Mouse (Mus musculus) midbrain, embryonic 10.5 days (tissue): Measurements from ENCODE around the gene Acvr1c. TPM values are rescaled to one million over a fixed set of nuclear protein-coding genes. Genes with fewer than 3 reads are reported as not detected.
A peak's percentile ranks its signal among the peaks of the same experiment; 100 is the strongest.

Source experiments
- DNase-seq: peaks from one replicate; pipeline ENCODE4 v3.0.0-alpha.2; 2017; ENCODE audit warnings: low spot score
- H3K27ac ChIP-seq: fragments of 300-500 bp; sonication (generic); replicated peaks from 2 replicates; pipeline ENCODE4 v1.5.1; 2016; ENCODE audit warnings: mild to moderate bottlenecking
- H3K27me3 ChIP-seq: fragments of 300-500 bp; sonication (generic); 2 replicates; pipeline ENCODE4 v1.6.1; 2016; ENCODE audit warnings: low read depth, mild to moderate bottlenecking; ENCODE audit not compliant: poor library complexity, severe bottlenecking
- H3K36me3 ChIP-seq: fragments of 300-500 bp; sonication (generic); 2 replicates; pipeline ENCODE4 v1.6.1; 2016; ENCODE audit warnings: mild to moderate bottlenecking, moderate library complexity
- H3K4me1 ChIP-seq: fragments of 300-500 bp; sonication (generic); 2 replicates; pipeline ENCODE4 v1.6.1; 2016
- H3K4me3 ChIP-seq: fragments of 300-500 bp; sonication (generic); 2 replicates; pipeline ENCODE4 v1.5.1; 2016; ENCODE audit warnings: mild to moderate bottlenecking, moderate library complexity
- H3K9me3 ChIP-seq: fragments of 300-500 bp; sonication (generic); replicated peaks from 2 replicates; pipeline ENCODE4 v1.6.1; 2016; ENCODE audit warnings: mild to moderate bottlenecking
- WGBS: fragments of 180-500 bp; shearing (Covaris S2); methylation state at CpG from one replicate; pipeline ENCODE4 v1.1.7; 2016; 5-methylcytosine and 5-hydroxymethylcytosine counted together
- polyA plus RNA-seq: library from polyadenylated mRNA; unstranded; fragments of >200 nt; fragmentation: Nextera tagmentation; extraction: Ambion mirVana; gene quantifications from 2 replicates; pipeline ENCODE4 v1.2.1, GENCODE M21; 2016

Acvr1c gene
- 0.09 and 0.15 TPM in 2 replicates for polyA plus RNA-seq

DNA sequence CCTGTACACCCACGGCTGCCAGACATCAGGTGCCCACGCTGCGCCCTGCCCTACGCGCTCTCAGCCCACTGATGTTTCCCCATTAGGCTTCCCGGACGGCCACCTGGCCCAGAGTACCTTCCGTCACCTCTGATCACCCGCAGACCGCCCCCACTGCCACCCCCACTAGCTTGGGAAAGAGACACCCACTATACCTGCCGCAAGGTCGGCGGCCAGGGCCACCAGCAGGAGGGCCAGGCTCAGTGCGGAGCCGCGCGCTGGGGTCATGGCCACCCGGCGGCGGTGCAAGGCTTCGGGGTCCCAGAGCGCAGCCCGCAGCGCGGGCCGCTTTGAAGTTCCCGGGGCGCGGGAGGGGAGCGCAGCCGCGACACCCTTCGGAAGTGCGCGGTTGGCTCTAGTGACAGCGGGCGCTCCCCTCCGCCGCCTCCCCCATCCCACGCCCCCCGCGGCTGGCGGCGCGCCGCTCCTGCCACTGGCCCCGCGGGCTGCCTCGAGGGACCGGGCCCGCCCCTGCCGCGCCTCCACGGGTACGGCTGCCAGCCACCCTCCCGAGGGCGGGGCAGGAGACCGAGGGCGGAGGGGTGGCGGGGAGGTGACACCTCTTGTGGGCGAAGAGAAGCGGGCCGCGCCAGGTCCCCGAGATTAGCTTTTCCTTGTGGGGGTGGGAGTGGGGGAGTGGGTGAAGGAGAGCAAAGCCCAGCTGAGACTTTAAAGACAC is at the start of gene Acvr1c:
Acvr1c (minus strand) TSS at position 482 of the 718 bp plus-strand sequence.
- under 1% methylated on average over 65 of the region's 65 CpGs for WGBS

DNA sequence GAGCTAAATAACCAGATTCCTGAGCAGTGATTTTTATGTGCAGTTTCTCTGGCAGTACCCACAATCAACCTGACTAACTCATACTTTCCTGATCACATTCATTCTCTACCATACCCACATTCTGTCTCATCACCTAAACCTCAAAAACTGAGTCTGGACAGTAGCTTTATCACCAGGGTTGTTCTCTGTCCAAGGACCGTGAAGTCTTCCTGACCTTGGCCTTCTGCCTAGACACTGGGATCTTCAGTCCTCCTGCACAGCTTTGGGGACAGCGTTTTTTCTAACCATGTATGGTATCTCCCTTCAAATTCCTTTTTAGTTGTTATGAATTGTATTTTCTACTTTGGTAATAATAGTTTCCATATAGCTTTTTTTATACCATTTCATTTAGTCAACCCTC is 45.8 kb upstream of the Acvr1c start:
- WGBS, result 93% methylated on average over 2 of the region's 2 CpGs
- Histone ChIP-seq H3K36me3 (no peaks in the 10 kb centered on the region), H3K27me3 (no peaks in the 10 kb centered on the region), H3K9me3 (no peaks in the 10 kb centered on the region), H3K4me3 (no peak overlapping the region), H3K27ac (no peak overlapping the region), H3K4me1 (no peaks in the 10 kb centered on the region)
- DNase-seq, result no peak

More for the DNA sequence above, at the start of gene Acvr1c:
- Histone ChIP-seq H3K4me3 (peak within 1 kb of the TSS; percentile 74), H3K27me3 (peaks cover 53% of the 10 kb centered on the region), H3K9me3 (no peaks in the 10 kb centered on the region), H3K27ac (peak within 1 kb of the TSS; percentile 49; the same call in 1 of the 2 replicates), H3K36me3 (no peaks in the 10 kb centered on the region), H3K4me1 (peaks cover 15% of the 10 kb centered on the region)
- DNase-seq, result peak; percentile 43

DNA sequence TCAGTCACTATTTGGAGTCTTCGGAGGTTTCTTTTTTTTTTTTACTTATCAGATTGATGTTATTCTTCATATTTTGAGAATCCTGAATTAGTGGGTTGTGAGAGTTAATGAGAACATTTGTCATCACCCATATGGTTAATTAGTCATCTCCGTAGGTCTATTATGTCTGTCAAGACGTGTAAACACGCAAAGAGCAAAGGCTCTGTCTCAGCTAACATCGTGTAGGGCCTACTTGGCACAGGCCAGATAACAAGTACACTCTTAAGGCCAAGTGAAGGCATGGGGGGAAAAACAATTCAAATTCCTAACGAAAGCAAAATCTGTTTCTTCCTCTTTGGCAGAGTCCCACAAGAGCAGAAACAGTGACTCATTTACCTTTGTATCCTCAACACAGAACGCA is 30.9 kb upstream of the Acvr1c start:
- no peak overlapping the region for H3K4me3 ChIP-seq
- WGBS, result 88% methylated on average over 7 of the region's 7 CpGs
- DNase-seq, result no peak
- no peaks in the 10 kb centered on the region for H3K4me1 ChIP-seq
- H3K9me3 ChIP-seq, result no peaks in the 10 kb centered on the region
- H3K27ac ChIP-seq, result no peak overlapping the region
- H3K36me3 ChIP-seq, result no peaks in the 10 kb centered on the region
- no peaks in the 10 kb centered on the region for H3K27me3 ChIP-seq

DNA sequence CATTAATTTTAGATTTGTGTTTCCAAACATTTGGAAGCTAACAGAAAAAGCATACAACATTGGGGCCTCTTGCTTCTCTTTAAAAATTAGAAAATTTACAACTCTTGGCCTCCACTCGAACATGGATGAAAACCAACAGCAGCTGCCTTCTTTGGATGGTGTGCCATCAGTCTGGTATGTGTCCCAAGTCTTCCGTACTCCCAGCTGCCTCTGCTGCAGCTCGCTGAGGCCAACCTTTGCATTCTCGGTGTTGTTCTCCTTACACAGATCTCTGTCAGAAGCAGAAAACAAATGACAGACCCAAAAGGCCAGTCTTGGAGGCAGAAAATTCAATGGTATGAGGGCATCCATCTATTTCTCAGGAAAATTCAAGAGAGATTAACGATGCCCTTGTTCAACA is 22.3 kb upstream of the Acvr1c start:
- Histone ChIP-seq H3K4me3 (no peak overlapping the region), H3K36me3 (no peaks in the 10 kb centered on the region), H3K27ac (no peak overlapping the region), H3K9me3 (no peaks in the 10 kb centered on the region), H3K4me1 (no peaks in the 10 kb centered on the region), H3K27me3 (no peaks in the 10 kb centered on the region)
- WGBS, result 92% methylated on average over 5 of the region's 5 CpGs
- DNase-seq, result no peak

DNA sequence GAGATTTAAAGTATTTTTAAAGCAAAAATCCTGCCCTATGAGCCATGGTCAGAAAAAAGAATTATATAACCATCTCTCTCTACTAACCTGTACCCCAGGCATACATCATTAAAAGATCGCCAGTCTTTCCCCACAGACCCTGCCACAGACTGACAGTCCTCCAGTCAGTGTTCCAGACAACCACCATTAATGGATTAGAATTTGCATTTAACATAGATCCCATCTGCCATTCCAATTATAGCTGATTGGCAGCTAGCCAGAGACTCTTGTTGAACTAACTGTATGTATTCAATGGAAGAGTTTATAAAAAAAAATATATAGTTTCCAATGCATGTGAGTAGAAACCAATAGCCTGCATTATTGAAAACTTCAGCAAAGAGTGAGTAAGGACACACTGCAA is 21.8 kb upstream of the Acvr1c start:
- no peaks in the 10 kb centered on the region for H3K27me3 ChIP-seq
- H3K4me1 ChIP-seq, result no peaks in the 10 kb centered on the region
- 89% methylated on average over 1 of the region's 1 CpGs for WGBS
- H3K27ac ChIP-seq, result no peak overlapping the region
- H3K4me3 ChIP-seq, result no peak overlapping the region
- H3K36me3 ChIP-seq, result no peaks in the 10 kb centered on the region
- H3K9me3 ChIP-seq, result no peaks in the 10 kb centered on the region
- no peak for DNase-seq

DNA sequence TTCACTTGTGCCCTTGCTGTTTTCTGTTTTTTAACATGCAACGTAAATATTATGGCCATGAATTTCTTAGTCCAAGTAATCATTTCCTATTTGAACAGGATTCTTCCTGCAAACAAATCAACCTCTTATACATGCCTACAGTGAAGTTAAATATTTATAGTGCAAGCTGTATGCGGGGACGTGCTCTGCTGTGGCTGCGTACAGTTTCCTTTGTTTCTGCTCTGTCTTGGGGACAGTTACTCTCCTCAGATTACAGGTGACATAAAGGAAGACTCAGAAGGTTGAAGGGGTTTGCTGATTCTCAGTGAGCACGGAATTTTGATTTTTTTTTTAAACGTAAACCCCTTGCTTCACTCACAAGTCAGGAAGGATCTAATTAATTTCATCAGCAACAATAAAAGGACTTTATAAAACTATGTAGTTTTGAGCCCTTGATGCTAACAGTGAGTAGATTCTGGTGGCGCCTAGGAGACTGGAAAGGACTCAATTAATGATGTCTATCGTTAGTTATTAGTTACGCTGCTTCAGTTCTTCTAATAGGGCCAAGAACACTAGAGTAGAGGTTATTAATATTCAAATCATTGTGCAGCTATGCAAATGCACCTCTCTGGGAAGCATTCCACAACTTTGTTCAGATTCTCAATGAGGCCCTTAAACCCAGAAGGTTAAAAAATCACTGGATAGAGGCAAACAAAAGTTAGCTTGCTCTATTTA is 19.9 kb upstream of the Acvr1c start:
- no peaks in the 10 kb centered on the region for H3K9me3 ChIP-seq
- WGBS, result 86% methylated on average over 9 of the region's 9 CpGs
- no peak overlapping the region for H3K4me3 ChIP-seq
- H3K27me3 ChIP-seq, result no peaks in the 10 kb centered on the region
- H3K4me1 ChIP-seq, result no peaks in the 10 kb centered on the region
- no peak overlapping the region for H3K27ac ChIP-seq
- no peak for DNase-seq
- no peaks in the 10 kb centered on the region for H3K36me3 ChIP-seq

DNA sequence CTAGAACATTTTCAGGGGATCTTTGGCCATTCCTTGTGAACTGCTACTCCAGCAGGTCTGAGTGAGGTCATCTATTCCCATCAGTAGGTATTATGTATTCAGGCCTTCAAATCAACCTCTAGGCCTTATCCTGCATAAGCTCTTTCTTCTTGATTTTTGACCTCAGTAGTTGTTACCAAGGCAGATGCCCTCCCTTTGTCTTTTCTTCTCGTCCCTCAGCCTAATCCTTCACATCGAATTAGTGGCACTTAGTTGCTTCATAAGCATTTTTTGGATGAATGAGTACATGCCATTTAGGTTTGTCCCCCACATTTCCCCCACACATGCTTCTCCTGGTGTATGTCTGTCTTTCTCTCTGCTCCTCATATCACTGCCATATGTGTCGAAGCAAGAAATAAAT is 8.5 kb upstream of the Acvr1c start:
- Histone ChIP-seq H3K9me3 (no peaks in the 10 kb centered on the region), H3K36me3 (no peaks in the 10 kb centered on the region), H3K27me3 (no peaks in the 10 kb centered on the region), H3K27ac (no peak overlapping the region), H3K4me3 (no peak overlapping the region), H3K4me1 (no peaks in the 10 kb centered on the region)
- 64% methylated on average over 3 of the region's 3 CpGs for WGBS
- DNase-seq, result no peak

DNA sequence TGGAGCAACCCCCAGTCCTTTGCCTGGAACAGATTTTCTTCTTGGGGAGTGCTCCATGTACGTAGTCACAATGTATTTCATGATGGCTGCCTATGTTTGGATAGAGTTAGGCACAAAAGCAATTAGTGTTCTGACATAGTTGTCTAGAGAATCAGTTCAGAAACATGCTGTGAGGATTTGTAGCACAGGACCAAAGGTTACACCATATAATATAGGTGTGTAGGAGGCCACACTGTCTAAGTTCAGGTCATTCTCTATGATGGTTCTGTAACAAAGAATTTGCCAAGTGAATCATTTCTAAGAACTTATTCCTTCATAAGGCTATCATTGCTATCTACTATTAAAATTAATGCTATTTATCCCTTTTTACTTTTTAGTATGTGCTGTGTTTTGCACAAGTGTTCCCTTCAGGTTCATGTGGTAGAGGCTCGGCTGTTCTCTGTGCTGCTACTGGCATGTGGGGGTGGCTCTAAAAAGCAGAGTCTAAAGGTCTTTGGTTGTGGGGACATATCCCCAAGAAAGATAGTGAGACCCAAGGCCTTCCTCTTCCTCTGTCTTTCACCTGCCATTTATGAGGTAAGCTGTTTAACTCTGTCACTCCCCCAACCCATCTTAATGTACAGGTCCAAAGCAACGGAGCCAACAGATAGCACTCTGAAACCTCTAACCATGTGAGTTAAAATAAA is 3.8 kb upstream of the Acvr1c start:
- peaks cover 15% of the 10 kb centered on the region for H3K4me1 ChIP-seq
- H3K27me3 ChIP-seq, result peaks cover 29% of the 10 kb centered on the region
- no peak overlapping the region for H3K4me3 ChIP-seq
- no peak for DNase-seq
- H3K27ac ChIP-seq, result no peak overlapping the region
- H3K36me3 ChIP-seq, result no peaks in the 10 kb centered on the region
- 93% methylated on average over 3 of the region's 3 CpGs for WGBS
- no peaks in the 10 kb centered on the region for H3K9me3 ChIP-seq

DNA sequence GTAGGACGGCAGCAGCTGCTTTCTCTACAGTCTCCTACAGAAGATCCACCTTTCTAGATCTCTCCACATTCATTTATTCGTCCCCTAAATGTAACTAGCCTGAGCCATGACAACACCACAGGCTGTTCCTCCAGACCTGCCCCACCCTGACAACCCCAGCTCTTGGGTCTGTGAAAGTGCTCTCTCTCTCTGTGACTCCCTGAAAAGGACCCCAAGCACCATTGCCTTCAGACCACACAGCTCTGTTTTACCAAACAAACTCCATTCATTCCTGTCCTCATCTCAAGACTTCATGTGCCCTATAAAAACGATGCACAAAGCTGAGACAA is 401 bp upstream of the Acvr1c start:
- 11% methylated on average over 3 of the region's 3 CpGs for WGBS
- Histone ChIP-seq H3K4me3 (peak overlapping the region; percentile 74), H3K4me1 (peaks cover 15% of the 10 kb centered on the region), H3K27ac (no peak overlapping the region), H3K36me3 (no peaks in the 10 kb centered on the region), H3K27me3 (peaks cover 53% of the 10 kb centered on the region), H3K9me3 (no peaks in the 10 kb centered on the region)
- no peak for DNase-seq

DNA sequence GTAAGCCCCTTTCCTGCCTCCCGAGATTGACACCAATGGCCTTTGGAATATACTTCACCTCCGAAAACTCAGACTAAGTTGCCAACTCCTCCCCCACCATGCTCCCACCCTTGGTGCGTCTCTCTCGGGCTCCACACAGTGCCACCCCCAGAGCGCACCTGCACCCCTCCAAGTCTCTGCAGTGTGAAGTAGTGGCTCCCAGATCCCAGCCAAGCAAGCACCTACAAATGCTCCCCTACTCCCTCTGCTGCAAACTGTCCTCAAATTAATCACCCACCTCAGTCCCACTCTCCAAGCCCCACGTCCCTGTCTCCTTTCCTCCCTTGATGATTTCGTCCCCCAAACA is 654 bp downstream of the Acvr1c start:
- H3K27me3 ChIP-seq, result peaks cover 53% of the 10 kb centered on the region
- H3K4me3 ChIP-seq, result peak overlapping the region; percentile 74
- H3K27ac ChIP-seq, result no peak overlapping the region; the same call in 1 of the 2 replicates
- H3K4me1 ChIP-seq, result peaks cover 15% of the 10 kb centered on the region
- DNase-seq, result peak; percentile 24
- H3K9me3 ChIP-seq, result no peaks in the 10 kb centered on the region
- H3K36me3 ChIP-seq, result no peaks in the 10 kb centered on the region
- under 1% methylated on average over 7 of the region's 7 CpGs for WGBS

DNA sequence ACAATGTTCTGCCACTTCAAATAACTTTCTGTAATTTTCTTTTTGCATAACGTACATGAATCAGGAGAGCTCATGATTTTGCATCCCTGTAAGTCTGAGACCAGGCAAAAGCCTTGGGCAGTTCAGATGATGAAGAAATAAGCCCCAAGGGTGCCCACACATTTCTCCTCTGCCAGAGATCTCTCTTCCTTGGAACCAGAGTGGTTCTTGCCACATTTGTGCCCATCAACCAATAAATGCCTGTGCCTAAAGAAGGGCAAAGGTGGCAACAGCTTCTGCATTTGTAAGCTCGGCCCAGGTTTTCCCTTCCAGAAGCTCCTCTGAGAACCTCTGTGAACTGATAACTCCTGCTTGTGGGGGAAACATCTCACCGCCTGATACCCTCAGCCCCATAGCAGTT is 3.3 kb downstream of the Acvr1c start:
- 83% methylated on average over 3 of the region's 3 CpGs for WGBS
- H3K36me3 ChIP-seq, result no peaks in the 10 kb centered on the region

DNA sequence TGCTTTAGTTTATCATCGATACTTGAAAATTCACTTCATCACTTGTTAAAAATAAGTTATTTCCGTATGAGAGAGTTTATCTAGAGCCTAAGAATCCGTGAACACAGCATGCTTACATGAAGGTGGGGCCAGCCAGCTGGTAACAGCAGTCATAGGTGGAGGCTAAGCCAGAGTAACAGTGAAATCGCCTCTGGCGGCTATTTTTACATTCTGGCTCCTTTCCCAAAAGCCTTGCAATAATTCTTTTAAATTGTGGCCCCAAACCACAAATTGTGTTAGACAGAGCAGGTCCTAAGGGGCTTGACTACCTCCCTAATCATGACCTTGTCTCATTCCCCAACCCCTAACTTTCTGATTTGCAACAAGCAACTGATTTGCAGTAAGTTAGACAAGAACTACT is 4.8 kb downstream of the Acvr1c start:
- 79% methylated on average over 5 of the region's 5 CpGs for WGBS
- peaks cover 12% of the 10 kb centered on the region for H3K4me1 ChIP-seq
- peaks cover 37% of the 10 kb centered on the region for H3K27me3 ChIP-seq
- no peaks in the 10 kb centered on the region for H3K9me3 ChIP-seq
- H3K27ac ChIP-seq, result no peak overlapping the region
- no peak overlapping the region for H3K4me3 ChIP-seq
- no peaks in the 10 kb centered on the region for H3K36me3 ChIP-seq
- DNase-seq, result no peak

More for the DNA sequence above, 3.3 kb downstream of the Acvr1c start:
- Histone ChIP-seq H3K4me1 (peaks cover 15% of the 10 kb centered on the region), H3K27ac (no peak overlapping the region), H3K27me3 (peaks cover 53% of the 10 kb centered on the region), H3K4me3 (no peak overlapping the region), H3K9me3 (no peaks in the 10 kb centered on the region)
- DNase-seq, result no peak

DNA sequence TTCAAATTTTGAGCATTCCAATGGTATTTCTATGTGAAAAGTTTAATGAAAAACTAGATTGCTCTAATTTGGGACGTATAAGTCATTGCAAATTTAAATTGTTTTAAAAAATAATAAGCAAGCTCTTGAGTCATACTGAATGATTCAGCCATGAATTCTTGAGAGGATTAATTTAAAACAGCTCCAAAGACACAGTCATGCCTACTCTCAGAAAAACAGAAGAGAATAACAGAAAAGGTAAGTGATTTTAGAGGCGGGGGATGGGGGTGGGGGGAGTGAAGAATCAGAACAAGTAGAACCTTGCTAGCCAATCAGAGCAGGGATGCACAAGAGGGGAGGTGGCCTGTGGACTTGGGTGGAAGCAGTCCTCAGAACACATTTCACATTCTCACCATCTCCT is 7.0 kb downstream of the Acvr1c start:
- Histone ChIP-seq H3K4me3 (no peak overlapping the region), H3K9me3 (no peaks in the 10 kb centered on the region), H3K4me1 (no peaks in the 10 kb centered on the region), H3K27me3 (peaks cover 15% of the 10 kb centered on the region), H3K27ac (no peak overlapping the region), H3K36me3 (no peaks in the 10 kb centered on the region)
- WGBS, result 85% methylated on average over 2 of the region's 2 CpGs
- no peak for DNase-seq
